Mouse (Mus musculus): ENCODE data around the gene Dph3. TPM values are rescaled to one million over a fixed set of nuclear protein-coding genes. Genes with fewer than 3 reads are reported as not detected.

The Dph3 gene
- polyA plus RNA-seq (2017; shearing (Covaris generic)) = 70.2 TPM

GRCm38 (mm10) chr14:32085486-32086201, at the start of gene Dph3:
Gene Dph3, minus strand, starts transcription at chr14:32085729.

GRCm38 (mm10) chr14:32084761-32085485, 606 bp downstream of the Dph3 start, which contains the start of gene Oxnad1:
Gene Oxnad1, plus strand, starts transcription at chr14:32085374.

Other genes starting within 250 kb of the Dph3 start
- not detected for gene Galnt15, start 56.7 kb downstream of the Dph3 start, polyA plus RNA-seq (2017; shearing (Covaris generic))
- gene Oxnad1, start 355 bp downstream of the Dph3 start, polyA plus RNA-seq (2017; shearing (Covaris generic)) = 15.8 TPM
- gene Msmb, start 56.3 kb upstream of the Dph3 start, polyA plus RNA-seq (2017; shearing (Covaris generic)) = not detected
- gene Ncoa4, start 74.1 kb upstream of the Dph3 start, polyA plus RNA-seq (2017; shearing (Covaris generic)) = 87.7 TPM
- 88.9 TPM for gene Timm23, start 116.2 kb upstream of the Dph3 start, polyA plus RNA-seq (2017; shearing (Covaris generic))
- gene Parg, start 116.2 kb upstream of the Dph3 start, polyA plus RNA-seq (2017; shearing (Covaris generic)) = 76.8 TPM
- gene Ogdhl, start 236.3 kb upstream of the Dph3 start, polyA plus RNA-seq (2017; shearing (Covaris generic)) = 0.18 TPM

Data from CD4-positive, CD25-positive, alpha-beta regulatory T cell (primary cell).